Mouse (Mus musculus): ENCODE results near the gene Gfral. TPM values are rescaled to one million over a fixed set of nuclear protein-coding genes. Genes with fewer than 3 reads are reported as not detected.

The Gfral gene
- polyA plus RNA-seq (2021; fragmentation: Nextera tagmentation): not detected in 2 replicates
- long read RNA-seq, experiment 1: 0 reads
- long read RNA-seq, experiment 2: 0 reads

GRCm38 (mm10) chr9:76213557-76213956 lies at the start of gene Gfral:
TSS of gene Gfral (minus strand) at chr9:76213657.

Other genes with a start within 250 kb of the Gfral start
- gene Hmgcll1, start 198.8 kb downstream of the Gfral start, polyA plus RNA-seq (2021; fragmentation: Nextera tagmentation): 9.0 and 10.6 TPM in 2 replicates
- gene Hcrtr2, start 110.2 kb upstream of the Gfral start, polyA plus RNA-seq (2021; fragmentation: Nextera tagmentation): 1.6 and 2.1 TPM in 2 replicates

All from layer of hippocampus, adult 6 months (tissue).